Mouse (Mus musculus) limb, embryonic 11.5 days (tissue): ENCODE measurements around the gene Cst13. TPM values are rescaled to one million over a fixed set of nuclear protein-coding genes. Genes with fewer than 3 reads are reported as not detected.

ENCODE experiments used
- ATAC-seq: fragments of 200-750 bp; cut with Nextera tagmentation; 2 replicates; pipeline ENCODE4 v1.8.0; 2017; ENCODE audit warnings: low read depth; ENCODE audit not compliant: insufficient number of reproducible peaks, low FRiP score, low TSS enrichment
- DNase-seq: peaks from one replicate; pipeline ENCODE4 v3.0.0-alpha.2; 2015; ENCODE audit warnings: low spot score
- H3K27ac ChIP-seq: fragments of 300-500 bp; sonication (generic); replicated peaks from 2 replicates; pipeline ENCODE4 v1.5.1; 2014; ENCODE audit warnings: low read depth, mild to moderate bottlenecking, low read length
- H3K27me3 ChIP-seq: fragments of 300-500 bp; sonication (generic); 2 replicates; pipeline ENCODE4 v1.6.1; 2014; ENCODE audit warnings: mild to moderate bottlenecking, low read length, mixed read lengths; ENCODE audit not compliant: control insufficient read depth, insufficient read depth
- H3K36me3 ChIP-seq: fragments of 300-500 bp; sonication (generic); 2 replicates; pipeline ENCODE4 v1.6.1; 2014; ENCODE audit warnings: mild to moderate bottlenecking, low read length, moderate library complexity, mixed read lengths; ENCODE audit not compliant: control insufficient read depth, insufficient read depth
- H3K4me1 ChIP-seq: fragments of 300-500 bp; sonication (generic); 2 replicates; pipeline ENCODE4 v1.6.1; 2014; ENCODE audit warnings: low read length, mixed read lengths; ENCODE audit not compliant: control insufficient read depth, insufficient read depth
- H3K4me2 ChIP-seq: fragments of 300-500 bp; sonication (generic); 2 replicates; pipeline ENCODE4 v1.6.1; 2014; ENCODE audit warnings: low read depth, mild to moderate bottlenecking, moderate library complexity; ENCODE audit not compliant: severe bottlenecking
- H3K4me3 ChIP-seq: fragments of 300-500 bp; sonication (generic); 2 replicates; pipeline ENCODE4 v1.5.1; 2014; ENCODE audit warnings: low read depth, low read length
- H3K9ac ChIP-seq: fragments of 300-500 bp; sonication (generic); 2 replicates; pipeline ENCODE4 v1.6.1; 2014; ENCODE audit warnings: mild to moderate bottlenecking, low read length
- H3K9me3 ChIP-seq: fragments of 300-500 bp; sonication (generic); 2 replicates; pipeline ENCODE4 v1.6.1; 2016; ENCODE audit warnings: low read length; ENCODE audit not compliant: control insufficient read depth
- WGBS: fragments of 180-500 bp; shearing (Covaris S2); extraction: QIAGEN DNeasy Blood & Tissue Kit; methylation state at CpG from one replicate; pipeline ENCODE4 v1.1.7; 2014; 5-methylcytosine and 5-hydroxymethylcytosine counted together
- polyA plus RNA-seq: library from polyadenylated mRNA; unstranded; fragments of >200 nt; fragmentation: Nextera tagmentation; extraction: Ambion mirVana; gene quantifications from 2 replicates; pipeline ENCODE4 v1.2.1, GENCODE M21; 2014

Gene Cst13
- polyA plus RNA-seq, 1 experiment from 2014 or later = not detected

- Histone ChIP-seq H3K27me3 (no peaks in the 10 kb centered on the region), H3K9me3 (no peaks in the 10 kb centered on the region), H3K4me2 (no peak overlapping the region), H3K27ac (no peak overlapping the region), H3K4me3 (no peak overlapping the region), H3K36me3 (no peaks in the 10 kb centered on the region), H3K4me1 (peaks cover 1% of the 10 kb centered on the region), H3K9ac (no peak overlapping the region)
- DNase-seq (no peak), ATAC-seq (no peak)
- 33% methylated on average over 1 of the region's 1 CpGs for WGBS
These were observed 59.3 kb downstream of the Cst13 start for GRCm38 (mm10) chr2:148879199-148879598.

Other genes starting within 250 kb of the Cst13 start
- 129 and 133 TPM in 2 replicates for gene Nxt1, start 147.5 kb upstream of the Cst13 start, polyA plus RNA-seq
- gene Gzf1, start 139.1 kb upstream of the Cst13 start, polyA plus RNA-seq = 26.1 and 28.4 TPM in 2 replicates
- gene Napb, start 87.6 kb upstream of the Cst13 start, polyA plus RNA-seq = 3.1 and 3.2 TPM in 2 replicates
- 0.25 TPM in 1 of 2 replicates, not detected in the other for gene Cstl1, start 69.7 kb upstream of the Cst13 start, polyA plus RNA-seq
- not detected in 2 replicates for gene Cst11, start 48.6 kb upstream of the Cst13 start, polyA plus RNA-seq
- not detected in 2 replicates for gene 8030411F24Rik, start 38.1 kb upstream of the Cst13 start, polyA plus RNA-seq
- gene Cst12, start 30.7 kb upstream of the Cst13 start, polyA plus RNA-seq = not detected in 2 replicates
- not detected in 2 replicates for gene Cst8, start 21.3 kb upstream of the Cst13 start, polyA plus RNA-seq
- not detected in 2 replicates for gene Cst9, start 15.1 kb downstream of the Cst13 start, polyA plus RNA-seq
- gene 9230104L09Rik, start 45.0 kb downstream of the Cst13 start, polyA plus RNA-seq = not detected in 2 replicates
- 246 and 272 TPM in 2 replicates for gene Cst3, start 55.6 kb downstream of the Cst13 start, polyA plus RNA-seq
- not detected in 2 replicates for gene Gm1330, start 183.2 kb downstream of the Cst13 start, polyA plus RNA-seq
- not detected in 2 replicates for gene Gm10750, start 197.2 kb downstream of the Cst13 start, polyA plus RNA-seq